Mouse (Mus musculus) CH12.LX (cell line): ENCODE measurements at regions not wholly inside any gene's neighbourhood (a gene's known extent, or its start where the extent isn't known, plus 50 kb on each side); places are given as distances from the start of the nearest gene placed in this dataset.

ENCODE experiments used
- DNase-seq: peaks from one replicate; pipeline ENCODE4 v3.0.0-alpha.2; 2013; ENCODE audit errors: extremely low read depth
- H3K27ac ChIP-seq: 2 replicates; pipeline ENCODE4 v1.5.1; 2012; ENCODE audit warnings: low read depth, mild to moderate bottlenecking, control low read depth, moderate library complexity; ENCODE audit not compliant: insufficient read depth
- H3K27me3 ChIP-seq: replicated peaks from 2 replicates; pipeline ENCODE3; 2012; ENCODE audit warnings: inconsistent platforms
- H3K36me3 ChIP-seq, 2 experiments: replicated peaks in 1 of 2; 2 replicates each; pipeline versions ENCODE3 to v1.6.1; 2012; ENCODE audit warnings: inconsistent platforms in 1 of 2, low read length in 1 of 2, mild to moderate bottlenecking in 1 of 2, mixed read lengths in 1 of 2, moderate library complexity in 1 of 2; ENCODE audit not compliant: control insufficient read depth in 1 of 2, insufficient read depth in 1 of 2
- H3K4me1 ChIP-seq, 2 experiments: 2 replicates each; pipeline ENCODE4 v1.6.1; 2012; ENCODE audit warnings: inconsistent platforms in 1 of 2, moderate library complexity in 1 of 2; ENCODE audit not compliant: insufficient read depth in 2 of 2, control insufficient read depth in 1 of 2
- H3K4me2 ChIP-seq: 2 replicates; pipeline ENCODE4 v1.6.1; 2012; ENCODE audit warnings: low read depth, mild to moderate bottlenecking, control low read depth; ENCODE audit not compliant: poor library complexity, insufficient read depth, severe bottlenecking
- H3K4me3 ChIP-seq, 3 experiments: fragments of 150-350 bp in 1 of 3; sonication (generic) in 1 of 3; replicated peaks in 1 of 3; 2 replicates each; pipeline versions ENCODE3 to v1.5.1; 2011 to 2012; ENCODE audit warnings: low read depth in 2 of 3, low read length in 2 of 3, mild to moderate bottlenecking in 2 of 3, moderate library complexity in 2 of 3, control low read depth in 1 of 3, improper control_type of control experiment in 1 of 3, inconsistent platforms in 1 of 3, mixed read lengths in 1 of 3; ENCODE audit not compliant: poor library complexity in 1 of 3
- H3K79me2 ChIP-seq: replicated peaks from 2 replicates; pipeline ENCODE4 v1.6.1; 2012; ENCODE audit warnings: mild to moderate bottlenecking, moderate library complexity; ENCODE audit not compliant: control insufficient read depth, poor library complexity, insufficient read depth, severe bottlenecking; ENCODE audit errors: extremely low read depth
- H3K9ac ChIP-seq: 2 replicates; pipeline ENCODE4 v1.6.1; 2012; ENCODE audit warnings: low read depth, mild to moderate bottlenecking, control low read depth, moderate library complexity; ENCODE audit not compliant: insufficient read depth
- H3K9me3 ChIP-seq: replicated peaks from 2 replicates; pipeline ENCODE3; 2012; ENCODE audit warnings: low read length, inconsistent platforms, mixed read lengths
- BHLHE40 ChIP-seq: IDR thresholded peaks from 2 replicates; pipeline ENCODE4 v1.6.1; 2011; ENCODE audit warnings: mild to moderate bottlenecking, low read depth, low read length, improper control_type of control experiment
- CHD1 ChIP-seq: IDR thresholded peaks from 2 replicates; pipeline ENCODE4 v1.6.1; 2012; ENCODE audit warnings: low read depth, low read length, improper control_type of control experiment, inconsistent platforms
- CHD2 ChIP-seq: IDR thresholded peaks from 2 replicates; pipeline ENCODE4 v1.6.1; 2011; ENCODE audit warnings: low read length, improper control_type of control experiment
- CTCF ChIP-seq, 2 experiments: IDR thresholded peaks in 1 of 2; conservative IDR thresholded peaks in 1 of 2; 2 replicates each; pipeline ENCODE4 v1.5.1; 2011 to 2012; ENCODE audit warnings: low read depth in 2 of 2, low read length in 2 of 2, improper control_type of control experiment in 1 of 2, inconsistent platforms in 1 of 2, mild to moderate bottlenecking in 1 of 2, moderate library complexity in 1 of 2
- ELF1 ChIP-seq: IDR thresholded peaks from 2 replicates; pipeline ENCODE4 v1.6.1; 2014; ENCODE audit warnings: low read depth, mild to moderate bottlenecking, inconsistent platforms, low read length, improper control_type of control experiment
- ETS1 ChIP-seq: conservative IDR thresholded peaks from 2 replicates; pipeline ENCODE4 v1.6.1; 2012; ENCODE audit warnings: low read depth, mild to moderate bottlenecking, inconsistent platforms, low read length, improper control_type of control experiment, moderate library complexity
- JUND ChIP-seq: conservative IDR thresholded peaks from 2 replicates; pipeline ENCODE4 v1.6.1; 2011; ENCODE audit warnings: low read depth, low read length, improper control_type of control experiment
- MAFK ChIP-seq: IDR thresholded peaks from 2 replicates; pipeline ENCODE4 v1.6.1; 2011; ENCODE audit warnings: low read length, improper control_type of control experiment; ENCODE audit not compliant: insufficient replicate concordance
- MAX ChIP-seq: IDR thresholded peaks from 2 replicates; pipeline ENCODE4 v1.6.1; 2011; ENCODE audit warnings: low read length, improper control_type of control experiment
- MAZ ChIP-seq: IDR thresholded peaks from 2 replicates; pipeline ENCODE4 v1.6.1; 2012; ENCODE audit warnings: low read depth, mild to moderate bottlenecking, inconsistent platforms, low read length, improper control_type of control experiment, moderate library complexity
- MEF2A ChIP-seq: IDR thresholded peaks from 2 replicates; pipeline ENCODE4 v1.6.1; 2014; ENCODE audit warnings: low read depth, mild to moderate bottlenecking, inconsistent platforms, low read length, improper control_type of control experiment, borderline replicate concordance
- MXI1 ChIP-seq: IDR thresholded peaks from 2 replicates; pipeline ENCODE4 v1.6.1; 2011; ENCODE audit warnings: mild to moderate bottlenecking, low read depth, low read length, improper control_type of control experiment
- POLR2A ChIP-seq: IDR thresholded peaks from 2 replicates; pipeline ENCODE4 v1.6.1; 2011; ENCODE audit warnings: low read depth, mild to moderate bottlenecking, improper control_type of control experiment, low read length
- RAD21 ChIP-seq: IDR thresholded peaks from 2 replicates; pipeline ENCODE4 v1.6.1; 2011; ENCODE audit warnings: low read depth, mild to moderate bottlenecking, low read length, improper control_type of control experiment, moderate library complexity
- SMC3 ChIP-seq: IDR thresholded peaks from 2 replicates; pipeline ENCODE4 v1.6.1; 2011; ENCODE audit warnings: low read depth, low read length, improper control_type of control experiment
- TBP ChIP-seq: conservative IDR thresholded peaks from 2 replicates; pipeline ENCODE4 v1.6.1; 2011; ENCODE audit warnings: low read depth, low read length, improper control_type of control experiment
- TCF12 ChIP-seq: IDR thresholded peaks from 2 replicates; pipeline ENCODE4 v1.6.1; 2014; ENCODE audit warnings: low read depth, mild to moderate bottlenecking, inconsistent platforms, low read length, improper control_type of control experiment
- UBTF ChIP-seq: IDR thresholded peaks from 2 replicates; pipeline ENCODE4 v1.6.1; 2012; ENCODE audit warnings: low read depth, mild to moderate bottlenecking, inconsistent platforms, low read length, improper control_type of control experiment, moderate library complexity
- ZC3H11A ChIP-seq: IDR thresholded peaks from 2 replicates; pipeline ENCODE4 v1.6.1; 2012; ENCODE audit warnings: low read depth, mild to moderate bottlenecking, inconsistent platforms, low read length, improper control_type of control experiment
- ZMIZ1 ChIP-seq: IDR thresholded peaks from 2 replicates; pipeline ENCODE4 v1.6.1; 2012; ENCODE audit warnings: low read depth, mild to moderate bottlenecking, inconsistent platforms, low read length, improper control_type of control experiment
- dilution Hi-C: fragments of 300-500 bp; cut with MboI; formaldehyde crosslinking; loops from 2 replicates; pipeline ENCODE4 v1.14.3; 2020; ENCODE audit warnings: low sequenced_read_pairs; ENCODE audit not compliant: extremely low pct_unique_long_range_greater_than_20kb, extremely low pct_ligation_motif_present
- in situ Hi-C: fragments of 300-500 bp; cut with MboI; formaldehyde crosslinking; loops from 3 replicates; pipeline ENCODE4 v1.14.3; 2019; ENCODE audit warnings: low sequenced_read_pairs, low pct_ligation_motif_present, low pct_unique_long_range_greater_than_20kb, mixed read lengths

GRCm38 (mm10) chr6:31136895-31137294, 178.0 kb upstream of the Klf14 start:
- no peak overlapping the region for H3K27ac ChIP-seq
- TF ChIP-seq SMC3 (peak; percentile 80), CTCF (conservative IDR thresholded peaks at IDR 0.05 in 1 of 2, IDR thresholded peaks at IDR 0.05 in 1 of 2; ENCODE audit: low read depth in 2 of 2, low read length in 2 of 2) (peak; percentile 49 to 71), UBTF (no peak), RAD21 (peak; percentile 50)
- H3K4me3 ChIP-seq = no peak overlapping the region
- dilution Hi-C loops (no loop called here), in situ Hi-C loops (no loop called here)
- DNase-seq = no peak
- H3K4me1 ChIP-seq = peaks cover 4 to 17% of the 10 kb centered on the region in 2 experiments; a peak in 3 of 4 replicates
- peaks cover 38 to 96% of the 10 kb centered on the region in 2 experiments for H3K36me3 ChIP-seq
- H3K9me3 ChIP-seq = no peaks in the 10 kb centered on the region
- H3K4me2 ChIP-seq = no peak overlapping the region
- H3K79me2 ChIP-seq = no peaks in the 10 kb centered on the region; the same call in 1 of the 2 replicates
- H3K27me3 ChIP-seq = no peaks in the 10 kb centered on the region
- H3K9ac ChIP-seq = no peak overlapping the region

DNA sequence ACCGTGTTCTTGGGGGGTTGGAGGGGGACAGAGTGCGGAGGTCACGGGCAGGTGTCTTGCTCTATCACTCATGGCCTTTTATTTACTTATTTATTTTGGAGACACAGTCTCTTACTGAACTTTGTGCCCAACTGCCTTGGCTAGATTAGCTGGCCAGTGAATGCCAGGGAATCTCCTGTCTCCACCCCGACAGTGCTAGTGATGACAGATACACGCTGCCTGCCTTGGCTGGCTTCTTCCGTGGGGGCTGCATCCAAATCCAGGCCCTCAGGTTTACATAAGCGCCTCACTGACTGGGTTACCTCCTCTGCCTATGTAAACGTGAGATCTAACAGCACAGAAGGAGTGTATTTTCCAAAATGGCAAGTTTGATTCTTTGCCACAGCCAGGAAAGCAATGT, 178.5 kb upstream of the Klf14 start:
- Histone ChIP-seq H3K4me1 (peaks cover 4 to 14% of the 10 kb centered on the region in 2 experiments; a peak in 3 of 4 replicates), H3K9ac (no peak overlapping the region), H3K4me3 (no peak overlapping the region), H3K27ac (no peak overlapping the region), H3K27me3 (no peaks in the 10 kb centered on the region), H3K4me2 (no peak overlapping the region), H3K36me3 (peaks cover 38 to 92% of the 10 kb centered on the region in 2 experiments), H3K9me3 (no peaks in the 10 kb centered on the region), H3K79me2 (no peaks in the 10 kb centered on the region; the same call in 1 of the 2 replicates)
- DNase-seq = no peak
- TF ChIP-seq MAFK (no peak), MAX (no peak), JUND (no peak)
- dilution Hi-C loops = no loop called here
- in situ Hi-C loops = no loop called here

- dilution Hi-C loops = no loop called here
- H3K9me3 ChIP-seq = no peaks in the 10 kb centered on the region
- no peak overlapping the region for H3K4me2 ChIP-seq
- peaks cover 35 to 85% of the 10 kb centered on the region in 2 experiments for H3K36me3 ChIP-seq
- DNase-seq = no peak
- TF ChIP-seq BHLHE40 (no peak), MAFK (no peak), TCF12 (no peak), ELF1 (no peak), RAD21 (no peak), MEF2A (no peak), MAZ (no peak), CTCF (conservative IDR thresholded peaks at IDR 0.05 in 1 of 2, IDR thresholded peaks at IDR 0.05 in 1 of 2; ENCODE audit: low read depth in 2 of 2, low read length in 2 of 2) (no peak), ZMIZ1 (no peak), CHD1 (no peak), TBP (no peak), ZC3H11A (no peak), POLR2A (no peak), CHD2 (no peak), ETS1 (no peak), MXI1 (no peak)
- H3K4me1 ChIP-seq = no peaks in the 10 kb centered on the region
- H3K9ac ChIP-seq = no peak overlapping the region
- H3K4me3 ChIP-seq = no peak overlapping the region
- H3K27me3 ChIP-seq = no peaks in the 10 kb centered on the region
- no peak overlapping the region for H3K27ac ChIP-seq
- H3K79me2 ChIP-seq = no peaks in the 10 kb centered on the region; the same call in 1 of the 2 replicates
- in situ Hi-C loops = no loop called here
These were observed 181.1 kb upstream of the Klf14 start for GRCm38 (mm10) chr6:31140000-31140399.
